Mouse (Mus musculus) A20 (cell line): ENCODE data around the gene Mettl5.
"Not testable (repeated sequence)": the region's sequence is repeated elsewhere in the genome, so short reads cannot be mapped to it uniquely, and the experiment has no call there.

Source experiments
- DNase-seq: peaks from one replicate; pipeline ENCODE4 v3.0.0-alpha.2; 2011; ENCODE audit warnings: low read depth, low spot score

Mettl5 gene

GRCm38 (mm10) chr2:69885451-69886305 is at the start of gene Mettl5:
Gene Mettl5, minus strand, starts transcription at chr2:69885615.
- peak; percentile 93 for DNase-seq

DNA sequence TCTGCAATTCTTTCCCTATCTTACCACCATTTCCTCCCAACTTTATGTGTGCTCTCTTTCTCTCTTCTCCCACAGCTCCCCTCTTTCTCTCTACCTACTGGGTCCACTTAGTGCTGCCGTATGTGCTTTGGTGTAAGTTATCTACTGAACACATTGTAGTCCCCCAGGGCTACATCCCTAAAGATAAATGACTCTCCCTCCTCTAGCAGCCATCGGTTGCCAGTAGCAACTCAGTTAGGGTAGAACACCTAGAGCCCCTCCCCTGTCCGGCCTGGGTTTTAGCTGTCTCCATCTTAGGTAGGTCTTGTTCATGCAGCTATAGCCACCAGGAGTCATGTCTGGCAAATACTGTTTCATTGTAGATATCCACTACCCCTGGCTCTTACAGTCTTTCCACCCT is 39.5 kb upstream of the Mettl5 start:
- DNase-seq = no peak

GRCm38 (mm10) chr2:69917301-69917700 is 31.9 kb upstream of the Mettl5 start:
- no peak for DNase-seq

DNA sequence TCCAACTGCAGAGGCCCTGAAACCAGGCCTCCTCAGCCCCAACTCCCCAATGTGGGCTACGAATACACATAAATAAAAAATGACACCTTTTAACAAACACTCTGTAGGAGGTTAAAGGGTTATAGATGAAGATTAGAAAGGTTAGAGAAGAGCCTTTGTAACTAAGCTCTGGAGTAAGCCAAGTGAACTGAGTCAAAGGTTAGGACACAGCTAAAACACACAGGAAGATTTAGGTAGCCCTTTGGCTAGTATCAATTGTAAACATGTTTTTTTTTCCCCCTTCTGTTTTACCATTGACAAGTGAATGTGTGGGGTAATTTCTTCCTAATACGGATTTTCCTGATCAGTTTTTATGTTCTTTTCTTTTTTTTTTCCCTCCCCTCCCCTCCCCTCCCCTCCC is 27.4 kb upstream of the Mettl5 start:
- DNase-seq = no peak

DNA sequence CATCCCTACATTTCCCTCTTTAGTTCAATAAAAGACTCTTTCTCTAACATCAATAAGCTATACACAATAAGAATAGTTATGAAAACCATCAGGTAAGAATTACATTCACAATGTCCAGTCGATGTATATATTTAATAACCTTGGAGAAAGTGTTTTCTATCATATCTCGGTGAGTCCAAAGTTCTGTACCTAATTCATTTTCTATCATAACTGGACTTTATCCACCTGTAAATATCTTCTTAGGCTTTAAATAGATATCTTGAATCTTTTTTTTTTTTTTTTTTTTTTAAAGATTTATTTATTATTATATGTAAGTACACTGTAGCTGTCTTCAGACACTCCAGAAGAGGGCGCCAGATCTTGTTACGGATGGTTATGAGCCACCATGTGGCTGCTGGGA is 22.0 kb upstream of the Mettl5 start:
- DNase-seq = not testable (repeated sequence)

DNA sequence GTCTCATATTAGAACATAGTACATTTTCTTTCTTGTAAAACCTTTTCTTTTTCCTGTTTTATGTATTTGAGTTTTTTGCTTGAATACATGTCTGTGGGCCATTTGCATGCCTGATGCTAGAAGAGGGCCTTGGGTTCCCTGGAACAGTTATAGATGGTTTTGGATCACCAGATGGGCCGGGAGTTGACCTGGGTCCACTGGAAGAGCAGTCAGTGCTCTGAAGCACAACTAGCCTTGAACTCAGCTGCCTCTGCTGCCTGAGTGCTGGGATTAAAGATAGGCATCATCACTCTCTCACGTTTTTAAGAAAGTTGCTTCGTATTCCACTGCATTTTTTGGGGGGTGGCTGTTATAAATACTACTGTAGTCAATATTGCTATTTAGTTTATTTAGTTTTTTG is 18.1 kb upstream of the Mettl5 start:
- no peak for DNase-seq

DNA sequence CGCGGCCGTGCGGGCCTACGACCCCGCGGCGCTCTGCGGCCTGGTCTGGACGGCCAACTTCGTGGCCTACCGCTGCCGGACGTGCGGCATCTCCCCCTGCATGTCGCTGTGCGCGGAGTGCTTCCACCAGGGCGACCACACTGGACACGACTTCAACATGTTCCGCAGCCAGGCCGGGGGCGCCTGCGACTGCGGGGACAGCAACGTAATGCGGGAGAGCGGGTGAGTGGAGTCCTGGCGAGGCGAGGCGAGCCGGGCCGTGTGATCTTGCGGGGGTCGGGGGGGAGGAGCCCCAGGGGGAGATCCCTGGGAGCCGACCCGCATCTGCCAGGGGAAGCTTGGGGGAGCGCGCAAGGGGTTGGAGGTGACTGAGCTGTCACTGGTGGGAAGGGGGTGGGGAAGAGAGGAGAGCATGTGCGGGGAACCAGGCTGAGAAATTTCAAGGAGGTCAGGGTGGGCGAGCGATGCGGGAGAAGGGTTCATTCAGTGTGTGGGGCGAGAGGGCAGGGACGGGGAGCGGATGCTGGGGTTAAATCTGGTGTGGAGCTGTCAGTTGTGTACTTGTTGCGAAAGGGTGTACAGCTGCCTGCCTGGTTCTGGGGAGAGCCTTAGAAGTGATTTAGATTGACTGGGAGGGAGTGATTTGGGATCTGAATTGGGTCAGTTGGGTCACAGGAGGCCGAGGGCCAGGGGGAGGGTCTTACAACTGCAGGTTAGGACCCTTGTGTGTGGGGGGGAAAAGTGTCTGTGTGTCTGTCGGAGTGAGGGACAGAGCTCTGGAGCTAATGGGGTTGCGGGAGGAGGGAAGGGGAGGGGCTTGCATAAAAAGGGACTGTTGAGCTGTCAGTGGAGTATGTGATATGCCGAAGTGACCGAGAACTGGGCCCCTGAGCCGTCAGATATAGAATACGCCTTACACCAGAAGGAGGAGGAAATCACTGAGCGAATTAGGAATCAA is 12.5 kb upstream of the Mettl5 start:
- peak; percentile 86 for DNase-seq

GRCm38 (mm10) chr2:69897039-69897617 is 11.7 kb upstream of the Mettl5 start, which contains the start of gene Ubr3:
Gene Ubr3, plus strand, starts transcription at chr2:69897246.
- peak; percentile 96 for DNase-seq

DNA sequence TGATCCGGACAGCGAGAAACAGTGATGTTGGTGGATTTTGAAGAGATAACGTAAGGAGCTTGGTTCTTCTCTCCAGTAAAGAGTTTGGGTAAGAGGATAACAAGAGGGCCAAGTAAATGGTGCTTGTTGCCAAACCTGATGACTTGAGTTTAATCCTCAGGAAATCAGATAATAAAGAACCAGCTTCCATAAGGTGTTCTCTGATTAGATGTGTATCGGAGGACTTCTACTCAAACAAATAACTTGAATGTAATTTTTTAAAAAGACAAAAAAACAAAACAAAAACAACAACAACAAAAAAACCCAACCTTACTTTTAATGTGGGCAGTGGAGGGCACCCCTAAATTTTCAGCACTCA is 10.8 kb upstream of the Mettl5 start:
- DNase-seq = no peak

GRCm38 (mm10) chr2:69895502-69896223 is 10.2 kb upstream of the Mettl5 start:
- DNase-seq = peak; percentile 52

DNA sequence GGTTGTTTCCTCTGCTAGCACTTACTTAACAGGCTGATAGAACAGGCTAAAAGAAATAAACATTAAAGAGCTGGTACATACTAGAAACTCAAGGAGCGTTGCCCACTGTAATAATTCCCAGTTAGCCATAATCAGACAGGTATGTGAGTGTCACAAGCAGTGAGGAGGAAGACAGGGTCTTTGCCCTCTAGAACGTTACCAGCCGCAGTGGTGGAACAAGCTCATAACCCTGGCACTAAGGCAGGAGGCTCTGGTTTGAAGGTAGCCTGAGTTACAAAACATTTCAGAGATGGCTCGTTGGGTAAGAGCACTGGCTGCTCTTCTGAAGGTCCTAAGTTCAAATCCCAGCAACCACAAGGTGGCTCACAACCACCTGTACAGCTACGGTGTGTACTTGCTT is 8.5 kb upstream of the Mettl5 start:
- no peak for DNase-seq

- no peak for DNase-seq
Observed at GRCm38 (mm10) chr2:69893145-69893544, 7.7 kb upstream of the Mettl5 start.

DNA sequence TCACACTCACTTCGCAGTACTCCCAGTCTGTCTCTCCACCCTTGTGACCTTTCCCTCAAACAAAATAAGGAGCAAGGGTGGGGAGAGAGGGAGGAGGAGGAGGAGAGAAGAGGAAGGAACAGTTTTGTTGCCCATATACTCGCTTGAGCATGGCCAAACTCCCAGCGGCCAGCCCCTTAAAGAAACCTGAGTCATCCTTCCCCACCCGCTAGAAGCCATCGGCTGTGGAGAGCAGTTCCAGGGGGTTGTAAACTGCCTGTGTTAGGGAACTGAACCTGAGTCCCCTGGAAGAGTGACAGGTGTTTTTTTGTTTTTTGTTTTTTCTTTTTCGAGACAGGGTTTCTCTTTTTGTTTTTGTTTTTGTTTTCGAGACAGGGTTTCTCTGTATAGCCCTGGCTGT is 5.4 kb upstream of the Mettl5 start:
- DNase-seq = no peak

GRCm38 (mm10) chr2:69888957-69889356 is 3.5 kb upstream of the Mettl5 start:
- no peak for DNase-seq

GRCm38 (mm10) chr2:69885050-69885449 is 365 bp downstream of the Mettl5 start:
- DNase-seq = no peak

DNA sequence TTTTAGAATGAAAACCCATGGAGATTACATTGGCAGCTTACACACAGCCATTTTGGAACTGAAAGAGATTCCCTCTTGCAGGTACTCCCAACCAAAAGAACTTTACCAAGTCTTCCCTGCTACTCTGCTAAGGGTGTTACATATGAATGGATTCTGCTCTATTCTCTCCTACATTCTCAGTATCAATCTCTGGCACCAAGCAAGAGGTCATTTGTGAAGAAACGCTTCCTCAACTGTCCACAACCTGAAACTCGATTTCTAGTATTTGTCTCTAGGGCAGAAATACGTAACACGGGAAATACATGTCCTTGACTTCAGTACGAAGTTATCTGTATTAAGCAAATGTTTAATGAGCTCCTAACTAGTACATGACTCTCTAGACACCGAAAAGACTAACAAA is 834 bp downstream of the Mettl5 start:
- peak; percentile 59 for DNase-seq

DNA sequence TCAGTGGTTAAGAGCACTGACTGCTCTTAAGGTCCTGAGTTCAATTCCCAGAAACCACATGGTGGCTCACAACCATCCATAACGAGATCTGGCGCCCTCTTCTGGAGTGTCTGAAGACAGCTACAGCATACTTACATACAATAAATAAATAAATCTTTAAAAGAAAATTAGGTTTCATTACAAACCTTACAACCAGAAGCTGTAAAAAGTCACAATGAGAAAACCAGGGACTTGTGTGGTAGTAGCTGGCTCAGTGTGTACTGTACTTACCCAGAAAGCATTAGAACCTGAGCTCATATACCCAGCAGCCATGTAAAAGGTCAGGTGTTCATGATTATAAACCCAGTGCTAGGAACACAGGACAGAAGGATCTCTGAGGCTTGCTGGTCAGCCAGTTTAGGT is 1.4 kb downstream of the Mettl5 start:
- DNase-seq = peak; percentile 58

- DNase-seq = peak; percentile 59
Observed at GRCm38 (mm10) chr2:69862117-69862657, 23.2 kb downstream of the Mettl5 start.

- peak; percentile 95 for DNase-seq
Observed at GRCm38 (mm10) chr2:69861485-69862091, 23.8 kb downstream of the Mettl5 start, which contains the start of gene Ssb. Gene Ssb, plus strand, starts transcription at chr2:69861562.

GRCm38 (mm10) chr2:69860972-69861452 is 24.4 kb downstream of the Mettl5 start:
- DNase-seq = peak; percentile 58
